Mouse (Mus musculus) C2C12 (cell line): Measurements from ENCODE around the gene Mrnip. TPM values are rescaled to one million over a fixed set of nuclear protein-coding genes. Genes with fewer than 3 reads are reported as not detected.

Source experiments
- H3K27me3 ChIP-seq: one replicate; pipeline ENCODE4 v1.6.1; 2011; ENCODE audit not compliant: control insufficient read depth, insufficient read depth, insufficient read length
- H3K36me3 ChIP-seq: one replicate; pipeline ENCODE4 v1.6.1; 2011; ENCODE audit not compliant: control insufficient read depth, insufficient read depth
- H3K4me3 ChIP-seq: one replicate; pipeline ENCODE4 v1.5.1; 2011; ENCODE audit warnings: mild to moderate bottlenecking, control low read depth; ENCODE audit not compliant: poor library complexity, insufficient read depth, severe bottlenecking
- H3K79me2 ChIP-seq: one replicate; pipeline ENCODE4 v1.6.1; 2011; ENCODE audit not compliant: control insufficient read depth, insufficient read depth
- H3K79me3 ChIP-seq: one replicate; pipeline ENCODE4 v1.6.1; 2011; ENCODE audit warnings: low read depth, control low read depth
- H3ac ChIP-seq: one replicate; pipeline ENCODE3; 2011; ENCODE audit warnings: low read depth; ENCODE audit not compliant: control insufficient read depth, insufficient read length
- CEBPB ChIP-seq: IDR thresholded peaks from one replicate; pipeline ENCODE4 v1.6.1; 2011; ENCODE audit warnings: low read depth, mild to moderate bottlenecking, control low read depth, moderate library complexity
- CTCF ChIP-seq: IDR thresholded peaks from one replicate; pipeline ENCODE4 v1.5.1; 2011; ENCODE audit not compliant: control insufficient read depth, insufficient read depth, insufficient read length
- FOSL1 ChIP-seq: IDR thresholded peaks from one replicate; pipeline ENCODE4 v1.8.0; 2011; ENCODE audit warnings: mild to moderate bottlenecking, low read length; ENCODE audit not compliant: poor library complexity, insufficient read depth, severe bottlenecking
- MAX ChIP-seq: IDR thresholded peaks from one replicate; pipeline ENCODE4 v1.6.1; 2011; ENCODE audit warnings: mild to moderate bottlenecking, control low read depth
- MYOD1 ChIP-seq: IDR thresholded peaks from one replicate; pipeline ENCODE4 v1.6.1; 2011; ENCODE audit warnings: low read depth; ENCODE audit not compliant: control insufficient read depth, insufficient read length
- MYOG ChIP-seq: IDR thresholded peaks from one replicate; pipeline ENCODE4 v1.6.1; 2011; ENCODE audit not compliant: control insufficient read depth, insufficient read length; ENCODE audit errors: extremely low read depth
- USF1 ChIP-seq: IDR thresholded peaks from one replicate; pipeline ENCODE4 v1.6.1; 2011; ENCODE audit warnings: low read depth, mild to moderate bottlenecking, control low read depth, moderate library complexity
- polyA plus RNA-seq: library from polyadenylated mRNA; unstranded; fragments of >200 nt; fragmentation: generic; extraction: Trizol; gene quantifications from one replicate; pipeline ENCODE4 v1.2.1, GENCODE M21; 2012; ENCODE audit warnings: missing spikeins

Gene Mrnip
- polyA plus RNA-seq, 1 experiment: 4.7 TPM

GRCm38 (mm10) chr11:50198916-50199315 is 24.7 kb downstream of the Mrnip start:
- no peak overlapping the region for H3ac ChIP-seq
- H3K79me2 ChIP-seq: peaks cover 5% of the 10 kb centered on the region
- no peaks in the 10 kb centered on the region for H3K27me3 ChIP-seq
- H3K79me3 ChIP-seq: no peaks in the 10 kb centered on the region
- H3K36me3 ChIP-seq: peaks cover 57% of the 10 kb centered on the region
- no peak for TF ChIP-seq CTCF
- TF ChIP-seq CEBPB: no peak
- TF ChIP-seq MYOD1: no peak
- no peak for TF ChIP-seq MAX
- TF ChIP-seq MYOG: no peak
- TF ChIP-seq USF1: no peak
- TF ChIP-seq FOSL1: no peak
- H3K4me3 ChIP-seq: no peak overlapping the region

- no peak overlapping the region for H3K4me3 ChIP-seq
- peaks cover 74% of the 10 kb centered on the region for H3K36me3 ChIP-seq
- peaks cover 10% of the 10 kb centered on the region for H3K79me3 ChIP-seq
- no peak overlapping the region for H3ac ChIP-seq
- no peaks in the 10 kb centered on the region for H3K27me3 ChIP-seq
- TF ChIP-seq CEBPB (peak; percentile 10), FOSL1 (no peak)
- peaks cover 22% of the 10 kb centered on the region for H3K79me2 ChIP-seq
Measured at GRCm38 (mm10) chr11:50200613-50201012, 26.4 kb downstream of the Mrnip start.

- no peak for TF ChIP-seq FOSL1
- TF ChIP-seq MYOD1: no peak
- TF ChIP-seq MYOG: no peak
- no peak for TF ChIP-seq CTCF
- no peak for TF ChIP-seq CEBPB
- no peak for TF ChIP-seq USF1
- TF ChIP-seq MAX: no peak
- H3K79me2 ChIP-seq: peaks cover 31% of the 10 kb centered on the region
- H3K36me3 ChIP-seq: peaks cover 84% of the 10 kb centered on the region
- no peak overlapping the region for H3ac ChIP-seq
- H3K79me3 ChIP-seq: peaks cover 18% of the 10 kb centered on the region
- H3K4me3 ChIP-seq: no peak overlapping the region
- no peaks in the 10 kb centered on the region for H3K27me3 ChIP-seq
Measured at GRCm38 (mm10) chr11:50201590-50201989, 27.3 kb downstream of the Mrnip start.

- Histone ChIP-seq H3ac (no peak overlapping the region), H3K36me3 (peaks cover 97% of the 10 kb centered on the region), H3K27me3 (no peaks in the 10 kb centered on the region), H3K4me3 (no peak overlapping the region), H3K79me2 (peaks cover 49% of the 10 kb centered on the region), H3K79me3 (peaks cover 35% of the 10 kb centered on the region)
- no peak for TF ChIP-seq MAX
- TF ChIP-seq USF1: no peak
- TF ChIP-seq FOSL1: no peak
- no peak for TF ChIP-seq MYOG
- no peak for TF ChIP-seq MYOD1
- no peak for TF ChIP-seq CTCF
- no peak for TF ChIP-seq CEBPB
Measured at GRCm38 (mm10) chr11:50203302-50203827, 29.1 kb downstream of the Mrnip start.

- H3K36me3 ChIP-seq: peaks cover 89% of the 10 kb centered on the region
- no peak overlapping the region for H3ac ChIP-seq
- TF ChIP-seq CEBPB: no peak
- TF ChIP-seq MYOD1: no peak
- H3K79me3 ChIP-seq: peaks cover 54% of the 10 kb centered on the region
- H3K4me3 ChIP-seq: no peak overlapping the region
- H3K79me2 ChIP-seq: peaks cover 70% of the 10 kb centered on the region
- no peaks in the 10 kb centered on the region for H3K27me3 ChIP-seq
Measured at GRCm38 (mm10) chr11:50205434-50205833, 31.2 kb downstream of the Mrnip start.

- Histone ChIP-seq H3K4me3 (no peak overlapping the region), H3K79me3 (peaks cover 54% of the 10 kb centered on the region), H3K79me2 (peaks cover 76% of the 10 kb centered on the region), H3ac (no peak overlapping the region), H3K27me3 (no peaks in the 10 kb centered on the region), H3K36me3 (peaks cover 83% of the 10 kb centered on the region)
- TF ChIP-seq FOSL1: no peak
Measured at GRCm38 (mm10) chr11:50206037-50206436, 31.8 kb downstream of the Mrnip start.

GRCm38 (mm10) chr11:50207344-50207743 is 33.1 kb downstream of the Mrnip start:
- Histone ChIP-seq H3K4me3 (no peak overlapping the region), H3ac (no peak overlapping the region), H3K79me3 (peaks cover 54% of the 10 kb centered on the region), H3K27me3 (no peaks in the 10 kb centered on the region), H3K36me3 (peaks cover 70% of the 10 kb centered on the region), H3K79me2 (peaks cover 80% of the 10 kb centered on the region)
- TF ChIP-seq MYOG: no peak
- no peak for TF ChIP-seq MAX
- no peak for TF ChIP-seq CTCF
